Mouse (Mus musculus): ENCODE results near the gene Rai1. TPM values are rescaled to one million over a fixed set of nuclear protein-coding genes. Genes with fewer than 3 reads are reported as not detected.

Rai1 gene
- polyA plus RNA-seq, 1 experiment from 2014 or later = 28.1 TPM

- H3K27me3 ChIP-seq (ENCODE audit: control insufficient read depth, insufficient read depth, low read length) = no peaks in the 10 kb centered on the region
- WGBS = 77% methylated on average over 2 of the region's 2 CpGs
- H3K4me2 ChIP-seq (replicated peaks; ENCODE audit: low read depth, low read length) = no peak overlapping the region
- no peak overlapping the region for H3K4me3 ChIP-seq (ENCODE audit: low read depth, low read length)
- H3K4me1 ChIP-seq (replicated peaks; ENCODE audit: control insufficient read depth, insufficient read depth, low read length) = peaks cover 35% of the 10 kb centered on the region
- H3K27ac ChIP-seq (ENCODE audit: low read depth, low read length) = peak overlapping the region; percentile 69
- ATAC-seq (ENCODE audit: low FRiP score) = no peak
- no peaks in the 10 kb centered on the region for H3K9me3 ChIP-seq (ENCODE audit: control insufficient read depth, low read length)
- peaks cover 11% of the 10 kb centered on the region; the same call in 1 of the 2 replicates for H3K36me3 ChIP-seq (ENCODE audit: control insufficient read depth, insufficient read depth, low read length)
- no peak for DNase-seq (ENCODE audit: low spot score)
- H3K9ac ChIP-seq (ENCODE audit: low read depth, low read length) = no peak overlapping the region
Observed at GRCm38 (mm10) chr11:60182741-60183140, 77.9 kb downstream of the Rai1 start.

- H3K9me3 ChIP-seq (ENCODE audit: control insufficient read depth, low read length) = no peaks in the 10 kb centered on the region
- H3K27ac ChIP-seq (ENCODE audit: low read depth, low read length) = peak overlapping the region; percentile 78
- H3K36me3 ChIP-seq (ENCODE audit: control insufficient read depth, insufficient read depth, low read length) = peaks cover 14% of the 10 kb centered on the region; the same call in 1 of the 2 replicates
- H3K4me1 ChIP-seq (replicated peaks; ENCODE audit: control insufficient read depth, insufficient read depth, low read length) = peaks cover 25% of the 10 kb centered on the region
- H3K4me3 ChIP-seq (ENCODE audit: low read depth, low read length) = no peak overlapping the region
- DNase-seq (ENCODE audit: low spot score) (peak; percentile 52), ATAC-seq (ENCODE audit: low FRiP score) (peak; percentile 50; the same call in 1 of the 2 replicates)
- peak overlapping the region; percentile 31; the same call in 1 of the 2 replicates for H3K9ac ChIP-seq (ENCODE audit: low read depth, low read length)
- H3K4me2 ChIP-seq (replicated peaks; ENCODE audit: low read depth, low read length) = no peak overlapping the region
- H3K27me3 ChIP-seq (ENCODE audit: control insufficient read depth, insufficient read depth, low read length) = no peaks in the 10 kb centered on the region
- 52% methylated on average over 22 of the region's 22 CpGs for WGBS
Observed at GRCm38 (mm10) chr11:60184346-60185325, 79.8 kb downstream of the Rai1 start.

- H3K9me3 ChIP-seq (ENCODE audit: control insufficient read depth, low read length) = no peaks in the 10 kb centered on the region
- no peak overlapping the region for H3K4me3 ChIP-seq (ENCODE audit: low read depth, low read length)
- WGBS = 90% methylated on average over 20 of the region's 20 CpGs
- H3K36me3 ChIP-seq (ENCODE audit: control insufficient read depth, insufficient read depth, low read length) = peaks cover 18% of the 10 kb centered on the region; the same call in 1 of the 2 replicates
- peak overlapping the region; percentile 78 for H3K27ac ChIP-seq (ENCODE audit: low read depth, low read length)
- no peaks in the 10 kb centered on the region for H3K27me3 ChIP-seq (ENCODE audit: control insufficient read depth, insufficient read depth, low read length)
- DNase-seq (ENCODE audit: low spot score) = no peak
- no peak for ATAC-seq (ENCODE audit: low FRiP score)
- no peak overlapping the region for H3K9ac ChIP-seq (ENCODE audit: low read depth, low read length)
- no peak overlapping the region for H3K4me2 ChIP-seq (replicated peaks; ENCODE audit: low read depth, low read length)
- H3K4me1 ChIP-seq (replicated peaks; ENCODE audit: control insufficient read depth, insufficient read depth, low read length) = peaks cover 25% of the 10 kb centered on the region
Observed at GRCm38 (mm10) chr11:60185396-60186231, 80.8 kb downstream of the Rai1 start.

GRCm38 (mm10) chr11:60187070-60187469, 82.3 kb downstream of the Rai1 start:
- no peaks in the 10 kb centered on the region for H3K27me3 ChIP-seq (ENCODE audit: control insufficient read depth, insufficient read depth, low read length)
- no peak overlapping the region for H3K27ac ChIP-seq (ENCODE audit: low read depth, low read length)
- 91% methylated on average over 11 of the region's 11 CpGs for WGBS
- H3K9ac ChIP-seq (ENCODE audit: low read depth, low read length) = no peak overlapping the region
- no peak overlapping the region for H3K4me3 ChIP-seq (ENCODE audit: low read depth, low read length)
- no peaks in the 10 kb centered on the region for H3K9me3 ChIP-seq (ENCODE audit: control insufficient read depth, low read length)
- DNase-seq (ENCODE audit: low spot score) = no peak
- no peak for ATAC-seq (ENCODE audit: low FRiP score)
- peaks cover 18% of the 10 kb centered on the region; the same call in 1 of the 2 replicates for H3K36me3 ChIP-seq (ENCODE audit: control insufficient read depth, insufficient read depth, low read length)
- no peak overlapping the region for H3K4me2 ChIP-seq (replicated peaks; ENCODE audit: low read depth, low read length)
- peaks cover 23% of the 10 kb centered on the region for H3K4me1 ChIP-seq (replicated peaks; ENCODE audit: control insufficient read depth, insufficient read depth, low read length)

- Histone ChIP-seq H3K4me3 (ENCODE audit: low read depth, low read length) (no peak overlapping the region), H3K27me3 (ENCODE audit: control insufficient read depth, insufficient read depth, low read length) (no peaks in the 10 kb centered on the region), H3K36me3 (ENCODE audit: control insufficient read depth, insufficient read depth, low read length) (peaks cover 18% of the 10 kb centered on the region; the same call in 1 of the 2 replicates), H3K9me3 (ENCODE audit: control insufficient read depth, low read length) (no peaks in the 10 kb centered on the region), H3K9ac (ENCODE audit: low read depth, low read length) (no peak overlapping the region), H3K27ac (ENCODE audit: low read depth, low read length) (no peak overlapping the region), H3K4me2 (replicated peaks; ENCODE audit: low read depth, low read length) (no peak overlapping the region), H3K4me1 (replicated peaks; ENCODE audit: control insufficient read depth, insufficient read depth, low read length) (peaks cover 13% of the 10 kb centered on the region)
- 92% methylated on average over 25 of the region's 25 CpGs for WGBS
- DNase-seq (ENCODE audit: low spot score) (no peak), ATAC-seq (ENCODE audit: low FRiP score) (no peak)
Observed at GRCm38 (mm10) chr11:60188275-60188853, 83.6 kb downstream of the Rai1 start.

- peak overlapping the region; percentile 7; the same call in 1 of the 2 replicates for H3K27ac ChIP-seq (ENCODE audit: low read depth, low read length)
- no peak for ATAC-seq (ENCODE audit: low FRiP score)
- H3K9ac ChIP-seq (ENCODE audit: low read depth, low read length) = no peak overlapping the region
Observed at GRCm38 (mm10) chr11:60189501-60190040, 84.8 kb downstream of the Rai1 start.

GRCm38 (mm10) chr11:60190055-60190641, 85.3 kb downstream of the Rai1 start:
- Histone ChIP-seq H3K9me3 (ENCODE audit: control insufficient read depth, low read length) (no peaks in the 10 kb centered on the region), H3K36me3 (ENCODE audit: control insufficient read depth, insufficient read depth, low read length) (peaks cover 29% of the 10 kb centered on the region), H3K9ac (ENCODE audit: low read depth, low read length) (no peak overlapping the region), H3K4me2 (replicated peaks; ENCODE audit: low read depth, low read length) (no peak overlapping the region), H3K4me1 (replicated peaks; ENCODE audit: control insufficient read depth, insufficient read depth, low read length) (peaks cover 2% of the 10 kb centered on the region), H3K4me3 (ENCODE audit: low read depth, low read length) (no peak overlapping the region), H3K27me3 (ENCODE audit: control insufficient read depth, insufficient read depth, low read length) (no peaks in the 10 kb centered on the region), H3K27ac (ENCODE audit: low read depth, low read length) (no peak overlapping the region; the same call in 1 of the 2 replicates)
- 93% methylated on average over 17 of the region's 17 CpGs for WGBS
- DNase-seq (ENCODE audit: low spot score) (no peak), ATAC-seq (ENCODE audit: low FRiP score) (no peak)

More at GRCm38 (mm10) chr11:60189501-60190040, 84.8 kb downstream of the Rai1 start:
- DNase-seq (ENCODE audit: low spot score) = peak; percentile 35
- H3K4me1 ChIP-seq (replicated peaks; ENCODE audit: control insufficient read depth, insufficient read depth, low read length) = peaks cover 8% of the 10 kb centered on the region
- no peaks in the 10 kb centered on the region for H3K9me3 ChIP-seq (ENCODE audit: control insufficient read depth, low read length)
- H3K4me2 ChIP-seq (replicated peaks; ENCODE audit: low read depth, low read length) = no peak overlapping the region
- 85% methylated on average over 21 of the region's 21 CpGs for WGBS
- H3K27me3 ChIP-seq (ENCODE audit: control insufficient read depth, insufficient read depth, low read length) = no peaks in the 10 kb centered on the region
- H3K4me3 ChIP-seq (ENCODE audit: low read depth, low read length) = no peak overlapping the region
- peaks cover 25% of the 10 kb centered on the region for H3K36me3 ChIP-seq (ENCODE audit: control insufficient read depth, insufficient read depth, low read length)

Measured in hindbrain, embryonic 11.5 days (tissue).